Mouse (Mus musculus): ENCODE measurements around the gene Adgrf5. TPM values are rescaled to one million over a fixed set of nuclear protein-coding genes. Genes with fewer than 3 reads are reported as not detected.

The Adgrf5 gene
- polyA plus RNA-seq, 1 experiment from 2014 or later: 7.9 TPM

- H3K9me3 ChIP-seq: no peaks in the 10 kb centered on the region
- H3K4me1 ChIP-seq: peaks cover 14% of the 10 kb centered on the region
- H3K36me3 ChIP-seq (replicated peaks): no peaks in the 10 kb centered on the region
- H3K27ac ChIP-seq: 0 out of 2 replicates have a peak overlapping the region, but pooled peaks have one; percentile 11
- ATAC-seq (ENCODE audit: low FRiP score): peak; percentile 71; the same call in 1 of the 2 replicates
- H3K9ac ChIP-seq: no peak overlapping the region
- no peak overlapping the region for H3K4me3 ChIP-seq (replicated peaks)
- 6% methylated on average over 9 of the region's 9 CpGs for WGBS
- H3K27me3 ChIP-seq: no peaks in the 10 kb centered on the region
- no peak overlapping the region; the same call in 1 of the 2 replicates for H3K4me2 ChIP-seq
These were observed 2.2 kb upstream of the Adgrf5 start for GRCm38 (mm10) chr17:43357902-43358539.

- no peak overlapping the region for H3K4me3 ChIP-seq (replicated peaks)
These were observed 770 bp downstream of the Adgrf5 start for GRCm38 (mm10) chr17:43361021-43361420.

GRCm38 (mm10) chr17:43362362-43362761 is 2.1 kb downstream of the Adgrf5 start:
- 71% methylated on average over 11 of the region's 11 CpGs for WGBS
- Histone ChIP-seq H3K9ac (no peak overlapping the region), H3K4me3 (replicated peaks) (no peak overlapping the region), H3K36me3 (replicated peaks) (no peaks in the 10 kb centered on the region), H3K4me2 (no peak overlapping the region), H3K9me3 (no peaks in the 10 kb centered on the region), H3K27ac (no peak overlapping the region), H3K4me1 (peaks cover 14% of the 10 kb centered on the region), H3K27me3 (no peaks in the 10 kb centered on the region)
- ATAC-seq (ENCODE audit: low FRiP score): no peak

More at GRCm38 (mm10) chr17:43361021-43361420, 770 bp downstream of the Adgrf5 start:
- Histone ChIP-seq H3K27ac (no peak overlapping the region), H3K4me1 (peaks cover 14% of the 10 kb centered on the region), H3K9me3 (no peaks in the 10 kb centered on the region), H3K36me3 (replicated peaks) (no peaks in the 10 kb centered on the region), H3K27me3 (no peaks in the 10 kb centered on the region), H3K9ac (no peak overlapping the region), H3K4me2 (no peak overlapping the region)
- no peak for ATAC-seq (ENCODE audit: low FRiP score)
- 88% methylated on average over 11 of the region's 11 CpGs for WGBS

GRCm38 (mm10) chr17:43362881-43363280 is 2.6 kb downstream of the Adgrf5 start:
- Histone ChIP-seq H3K27ac (no peak overlapping the region), H3K9ac (no peak overlapping the region), H3K9me3 (no peaks in the 10 kb centered on the region), H3K4me3 (replicated peaks) (no peak overlapping the region), H3K36me3 (replicated peaks) (no peaks in the 10 kb centered on the region), H3K4me1 (peaks cover 11% of the 10 kb centered on the region), H3K27me3 (no peaks in the 10 kb centered on the region), H3K4me2 (no peak overlapping the region)
- WGBS: 68% methylated on average over 6 of the region's 6 CpGs
- no peak for ATAC-seq (ENCODE audit: low FRiP score)

GRCm38 (mm10) chr17:43363921-43364320 is 3.7 kb downstream of the Adgrf5 start:
- H3K9me3 ChIP-seq: no peaks in the 10 kb centered on the region
- no peaks in the 10 kb centered on the region for H3K27me3 ChIP-seq
- no peaks in the 10 kb centered on the region for H3K36me3 ChIP-seq (replicated peaks)
- no peak for ATAC-seq (ENCODE audit: low FRiP score)
- 0 out of 2 replicates have a peak, but pooled peaks cover 4% of the 10 kb centered on the region for H3K4me1 ChIP-seq
- H3K27ac ChIP-seq: no peak overlapping the region
- no peak overlapping the region for H3K4me2 ChIP-seq
- WGBS: 74% methylated on average over 6 of the region's 6 CpGs
- no peak overlapping the region for H3K4me3 ChIP-seq (replicated peaks)
- H3K9ac ChIP-seq: no peak overlapping the region

GRCm38 (mm10) chr17:43365297-43365696 is 5.0 kb downstream of the Adgrf5 start:
- Histone ChIP-seq H3K4me1 (0 out of 2 replicates have a peak, but pooled peaks cover 4% of the 10 kb centered on the region), H3K27ac (no peak overlapping the region), H3K9me3 (no peaks in the 10 kb centered on the region), H3K4me3 (replicated peaks) (no peak overlapping the region), H3K27me3 (no peaks in the 10 kb centered on the region), H3K36me3 (replicated peaks) (no peaks in the 10 kb centered on the region), H3K9ac (no peak overlapping the region), H3K4me2 (no peak overlapping the region)
- no peak for ATAC-seq (ENCODE audit: low FRiP score)
- 85% methylated on average over 6 of the region's 6 CpGs for WGBS

GRCm38 (mm10) chr17:43366486-43366885 is 6.2 kb downstream of the Adgrf5 start:
- H3K4me3 ChIP-seq (replicated peaks): no peak overlapping the region
- H3K27ac ChIP-seq: no peak overlapping the region
- 65% methylated on average over 9 of the region's 9 CpGs for WGBS
- H3K27me3 ChIP-seq: no peaks in the 10 kb centered on the region
- H3K4me1 ChIP-seq: 0 out of 2 replicates have a peak, but pooled peaks cover 4% of the 10 kb centered on the region
- H3K9ac ChIP-seq: no peak overlapping the region
- H3K4me2 ChIP-seq: no peak overlapping the region
- H3K36me3 ChIP-seq (replicated peaks): no peaks in the 10 kb centered on the region
- ATAC-seq (ENCODE audit: low FRiP score): no peak
- H3K9me3 ChIP-seq: no peaks in the 10 kb centered on the region

GRCm38 (mm10) chr17:43368171-43368576 is 7.9 kb downstream of the Adgrf5 start:
- H3K9me3 ChIP-seq: no peaks in the 10 kb centered on the region
- 75% methylated on average over 5 of the region's 5 CpGs for WGBS
- no peak for ATAC-seq (ENCODE audit: low FRiP score)

GRCm38 (mm10) chr17:43372604-43373003 is 12.4 kb downstream of the Adgrf5 start:
- Histone ChIP-seq H3K4me3 (replicated peaks) (no peak overlapping the region), H3K9me3 (no peaks in the 10 kb centered on the region), H3K27ac (no peak overlapping the region), H3K4me2 (no peak overlapping the region), H3K27me3 (no peaks in the 10 kb centered on the region), H3K36me3 (replicated peaks) (no peaks in the 10 kb centered on the region), H3K4me1 (no peaks in the 10 kb centered on the region), H3K9ac (no peak overlapping the region)
- no peak for ATAC-seq (ENCODE audit: low FRiP score)
- WGBS: 70% methylated on average over 4 of the region's 4 CpGs

More at GRCm38 (mm10) chr17:43368171-43368576, 7.9 kb downstream of the Adgrf5 start:
- H3K9ac ChIP-seq: no peak overlapping the region
- no peaks in the 10 kb centered on the region for H3K4me1 ChIP-seq
- no peak overlapping the region for H3K27ac ChIP-seq
- H3K4me2 ChIP-seq: no peak overlapping the region
- no peaks in the 10 kb centered on the region for H3K36me3 ChIP-seq (replicated peaks)
- no peak overlapping the region for H3K4me3 ChIP-seq (replicated peaks)
- H3K27me3 ChIP-seq: no peaks in the 10 kb centered on the region

GRCm38 (mm10) chr17:43374020-43374419 is 13.8 kb downstream of the Adgrf5 start:
- Histone ChIP-seq H3K27me3 (no peaks in the 10 kb centered on the region), H3K4me2 (no peak overlapping the region), H3K36me3 (replicated peaks) (no peaks in the 10 kb centered on the region), H3K4me1 (no peaks in the 10 kb centered on the region), H3K9me3 (no peaks in the 10 kb centered on the region), H3K9ac (no peak overlapping the region), H3K27ac (no peak overlapping the region), H3K4me3 (replicated peaks) (no peak overlapping the region)
- no peak for ATAC-seq (ENCODE audit: low FRiP score)
- 64% methylated on average over 4 of the region's 4 CpGs for WGBS

GRCm38 (mm10) chr17:43376527-43376926 is 16.3 kb downstream of the Adgrf5 start:
- H3K27me3 ChIP-seq: no peaks in the 10 kb centered on the region
- no peak for ATAC-seq (ENCODE audit: low FRiP score)
- no peaks in the 10 kb centered on the region for H3K9me3 ChIP-seq
- H3K27ac ChIP-seq: no peak overlapping the region
- H3K9ac ChIP-seq: no peak overlapping the region
- no peak overlapping the region for H3K4me3 ChIP-seq (replicated peaks)
- no peaks in the 10 kb centered on the region for H3K36me3 ChIP-seq (replicated peaks)
- WGBS: 76% methylated on average over 5 of the region's 5 CpGs
- H3K4me2 ChIP-seq: no peak overlapping the region
- no peaks in the 10 kb centered on the region for H3K4me1 ChIP-seq

GRCm38 (mm10) chr17:43378703-43379102 is 18.5 kb downstream of the Adgrf5 start:
- H3K27me3 ChIP-seq: no peaks in the 10 kb centered on the region
- no peak for ATAC-seq (ENCODE audit: low FRiP score)
- H3K36me3 ChIP-seq (replicated peaks): no peaks in the 10 kb centered on the region
- no peak overlapping the region for H3K4me2 ChIP-seq
- no peaks in the 10 kb centered on the region for H3K9me3 ChIP-seq
- H3K9ac ChIP-seq: no peak overlapping the region
- H3K27ac ChIP-seq: no peak overlapping the region
- no peak overlapping the region for H3K4me3 ChIP-seq (replicated peaks)
- 94% methylated on average over 5 of the region's 5 CpGs for WGBS
- no peaks in the 10 kb centered on the region for H3K4me1 ChIP-seq

GRCm38 (mm10) chr17:43386331-43386730 is 26.1 kb downstream of the Adgrf5 start:
- H3K9ac ChIP-seq: no peak overlapping the region
- no peak overlapping the region for H3K4me2 ChIP-seq
- no peaks in the 10 kb centered on the region for H3K4me1 ChIP-seq
- H3K9me3 ChIP-seq: no peaks in the 10 kb centered on the region
- H3K36me3 ChIP-seq (replicated peaks): no peaks in the 10 kb centered on the region
- no peak for ATAC-seq (ENCODE audit: low FRiP score)
- H3K27me3 ChIP-seq: no peaks in the 10 kb centered on the region
- no peak overlapping the region for H3K4me3 ChIP-seq (replicated peaks)
- WGBS: 88% methylated on average over 5 of the region's 5 CpGs
- no peak overlapping the region for H3K27ac ChIP-seq
